Mouse (Mus musculus) adrenal gland, postnatal 25 days (tissue): ENCODE results near the gene Nt5c. TPM values are rescaled to one million over a fixed set of nuclear protein-coding genes. Genes with fewer than 3 reads are reported as not detected.
"Not testable (repeated sequence)": the region's sequence is repeated elsewhere in the genome, so short reads cannot be mapped to it uniquely, and the experiment has no call there.

Experiments used
- DNase-seq: peaks from one replicate; pipeline ENCODE4 v3.0.0; 2021; ENCODE audit warnings: mixed read lengths
- microRNA-seq, 2 experiments: library from miRNA; unstranded; fragments of <30 nt; microRNA quantifications; one replicate each; pipeline ENCODE4 v1.2.0; 2021
- total RNA-seq: library from RNA; stranded (reverse); gene quantifications from 2 replicates; pipeline ENCODE4 v1.2.3, GENCODE M21; 2021

Nt5c gene
- total RNA-seq, 1 experiment from 2014 or later, result 151 TPM

DNA sequence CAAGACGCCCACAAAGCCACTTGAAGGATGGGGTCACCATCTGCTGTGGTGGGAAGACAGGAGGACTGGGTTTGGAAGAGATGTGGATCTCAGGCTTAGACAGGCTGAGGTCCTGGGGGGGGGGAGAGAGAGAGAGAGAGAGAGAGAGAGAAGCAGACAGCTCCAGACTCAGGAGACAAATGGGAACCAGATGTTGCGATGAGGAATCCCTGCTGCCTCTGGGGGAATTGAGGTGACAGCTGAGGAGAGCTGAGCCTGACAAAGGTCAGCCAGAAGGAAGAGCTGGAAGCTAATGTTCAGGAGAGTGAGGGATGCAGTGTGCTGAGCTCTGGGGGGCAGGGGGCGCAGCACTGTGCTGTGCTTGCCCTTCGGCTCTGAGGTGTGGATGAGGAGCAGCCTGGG lies 24.4 kb downstream of the Nt5c start:
- DNase-seq, result no peak

DNA sequence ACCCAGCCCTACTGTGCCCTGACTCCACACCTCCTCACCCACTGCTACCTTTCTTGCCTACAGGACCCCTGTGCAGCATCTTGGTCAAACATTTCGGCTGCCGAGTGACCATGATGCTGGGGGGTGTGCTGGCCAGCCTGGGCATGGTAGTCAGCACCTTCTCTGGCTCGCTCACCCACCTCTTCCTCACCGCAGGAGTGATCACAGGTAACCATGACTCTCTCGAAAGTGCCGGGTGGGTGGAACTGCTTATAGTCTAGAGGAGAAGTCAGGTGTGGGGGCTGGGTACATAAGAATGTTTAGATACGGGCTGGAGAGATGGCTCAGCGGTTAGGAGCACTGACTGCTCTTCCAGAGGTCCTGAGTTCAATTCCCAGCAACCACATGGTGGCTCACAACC lies 26.8 kb downstream of the Nt5c start:
- no peak for DNase-seq

DNA sequence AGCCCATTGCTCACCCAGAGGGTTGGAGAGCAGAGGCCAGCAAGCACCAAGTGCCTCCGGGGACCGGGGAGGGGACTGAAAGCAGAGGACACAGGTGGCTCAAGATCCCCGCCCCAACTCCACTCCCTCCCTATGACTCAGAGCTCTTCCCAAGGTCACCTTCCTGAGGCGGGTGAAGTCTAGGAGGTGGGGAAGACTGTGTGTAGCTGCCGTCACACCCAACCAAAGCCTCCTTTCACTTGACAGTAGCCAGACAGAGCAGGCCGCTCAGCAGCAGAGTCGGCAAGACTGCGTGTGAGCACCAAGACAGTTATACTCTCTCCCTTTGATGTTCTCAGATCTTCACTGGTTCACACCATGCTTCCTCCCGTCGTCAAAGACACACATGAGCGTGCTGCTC lies 28.3 kb downstream of the Nt5c start:
- DNase-seq, result no peak

DNA sequence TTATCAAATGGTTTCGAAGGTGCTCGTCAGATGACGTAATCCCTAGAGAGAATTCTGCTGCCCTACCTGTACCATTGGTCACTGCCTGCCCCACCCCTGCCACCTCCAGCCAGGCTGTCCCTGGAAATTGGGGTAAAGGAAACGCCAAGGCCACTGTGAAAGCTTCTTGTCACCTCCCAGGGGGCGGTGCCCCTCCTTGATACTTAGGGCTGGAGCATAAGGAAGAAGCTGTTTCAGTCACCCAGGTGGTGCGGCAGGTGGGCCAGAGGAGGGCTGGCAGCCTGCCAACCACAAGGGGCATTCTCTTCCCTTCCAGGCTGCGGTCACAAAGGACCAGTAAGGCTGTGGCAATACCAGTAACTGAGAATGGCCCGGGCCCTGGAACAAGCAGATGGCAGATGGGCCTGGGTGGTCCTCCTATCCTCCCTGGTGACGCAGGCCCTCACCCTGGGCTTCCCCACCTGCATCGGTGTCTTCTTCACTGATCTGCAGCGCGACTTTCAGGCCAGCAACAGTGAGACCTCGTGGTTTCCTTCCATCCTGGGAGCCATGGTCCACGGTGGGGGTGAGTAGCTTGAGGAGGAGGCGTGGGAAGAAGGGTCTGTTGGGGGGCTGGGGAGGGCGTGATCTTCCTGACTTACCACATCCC lies 29.3 kb downstream of the Nt5c start, which contains the start of gene Slc16a5:
TSS of gene Slc16a5 (plus strand) at position 232 of the 649 bp plus-strand sequence.
- no peak for DNase-seq

DNA sequence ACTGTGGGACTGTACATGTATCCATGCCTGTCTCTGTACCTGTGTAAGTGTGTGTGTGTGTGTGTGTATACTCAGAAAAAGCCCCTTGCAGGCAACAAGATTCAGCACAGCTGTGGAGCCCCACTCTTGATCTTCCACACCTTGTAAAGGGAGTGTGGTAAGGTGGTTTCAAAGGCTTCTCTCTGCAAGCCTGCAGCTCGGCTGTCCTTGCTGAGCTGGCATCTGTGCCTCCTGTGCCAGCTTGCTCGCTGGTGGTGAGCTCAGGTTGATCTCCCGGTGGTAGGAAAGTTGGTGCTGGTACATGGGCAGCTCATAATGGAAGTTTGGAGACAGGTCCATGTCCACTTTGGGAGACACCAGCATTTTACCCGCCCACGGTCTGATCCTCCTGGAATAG lies 29.8 kb downstream of the Nt5c start:
- no peak for DNase-seq

DNA sequence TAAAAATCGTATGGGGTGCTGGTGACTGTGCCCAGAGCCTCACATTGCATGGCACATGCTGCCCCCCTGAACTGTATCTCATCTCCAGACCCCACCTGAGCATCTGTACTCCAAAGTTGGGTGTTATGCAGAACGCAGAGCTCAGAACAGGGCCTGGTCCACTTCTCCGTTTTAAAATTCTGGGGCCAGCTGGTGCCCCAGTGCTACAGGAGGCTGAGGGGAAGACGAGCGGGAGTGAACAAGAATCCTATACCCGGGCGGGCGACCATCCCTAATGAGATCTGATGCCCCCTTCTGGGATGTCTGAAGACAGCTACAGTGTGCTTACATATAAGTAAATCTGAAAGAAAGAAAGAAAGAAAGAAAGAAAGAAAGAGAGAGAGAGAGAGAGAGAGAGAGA lies 30.7 kb downstream of the Nt5c start:
- no peak for DNase-seq

DNA sequence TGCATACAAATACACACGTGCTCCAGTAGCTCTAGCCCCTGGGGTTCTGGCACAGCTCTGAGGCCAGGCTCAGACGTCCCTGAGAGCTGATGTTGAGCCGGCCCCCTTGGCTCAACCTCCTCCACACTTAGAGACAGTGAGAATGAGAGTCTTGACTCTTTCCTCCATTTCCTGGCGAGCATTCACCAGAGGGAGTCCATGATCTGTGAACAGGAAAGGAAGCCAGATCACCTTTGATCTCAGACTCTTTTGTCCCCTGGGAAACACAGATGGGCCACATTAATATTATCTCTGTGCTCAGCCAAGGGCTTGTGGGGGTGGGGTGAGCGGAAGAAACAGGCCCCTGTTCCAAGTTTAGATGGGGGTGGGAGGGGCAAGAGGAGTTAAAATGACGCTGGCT lies 34.3 kb downstream of the Nt5c start:
- no peak for DNase-seq

DNA sequence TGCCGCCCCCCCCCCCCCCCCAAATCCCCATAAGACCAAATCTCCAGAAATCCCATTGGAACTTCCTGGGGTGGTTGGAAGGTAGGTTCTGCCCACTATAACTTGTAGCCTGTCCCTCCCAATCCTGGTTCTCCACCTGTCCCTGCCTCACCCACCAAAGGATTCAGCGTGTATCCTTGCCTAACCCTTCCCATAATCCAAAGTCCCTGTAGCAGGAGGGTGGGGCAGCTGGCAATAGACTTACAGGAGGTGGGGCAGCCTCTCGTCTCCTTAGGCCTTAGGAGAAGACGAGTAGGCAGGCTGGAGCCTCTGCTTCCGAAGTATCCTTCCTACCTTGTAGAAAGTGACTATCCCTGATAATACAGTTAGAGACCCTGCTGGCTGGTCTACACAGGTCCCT lies 35.5 kb downstream of the Nt5c start:
- no peak for DNase-seq

DNA sequence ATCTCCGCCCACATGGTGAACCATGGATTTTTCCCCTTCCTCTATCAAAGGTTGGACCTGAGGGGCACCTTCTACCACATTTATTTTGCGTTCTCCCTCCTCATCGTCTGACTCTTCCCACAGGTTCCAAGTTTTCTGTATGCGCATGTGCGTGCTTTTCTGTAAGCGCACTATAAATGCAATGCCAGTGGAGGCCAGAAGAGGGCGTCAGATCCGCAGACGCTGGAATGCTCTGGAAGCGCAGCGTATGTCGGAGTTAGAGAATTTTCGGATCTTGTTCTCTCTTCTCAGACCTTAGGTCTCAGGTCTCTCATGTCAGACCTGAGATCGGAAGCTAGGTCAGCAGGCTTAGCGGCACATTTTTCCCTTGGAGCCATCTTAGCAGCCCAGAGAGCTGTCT lies 36.0 kb downstream of the Nt5c start:
- no peak for DNase-seq

DNA sequence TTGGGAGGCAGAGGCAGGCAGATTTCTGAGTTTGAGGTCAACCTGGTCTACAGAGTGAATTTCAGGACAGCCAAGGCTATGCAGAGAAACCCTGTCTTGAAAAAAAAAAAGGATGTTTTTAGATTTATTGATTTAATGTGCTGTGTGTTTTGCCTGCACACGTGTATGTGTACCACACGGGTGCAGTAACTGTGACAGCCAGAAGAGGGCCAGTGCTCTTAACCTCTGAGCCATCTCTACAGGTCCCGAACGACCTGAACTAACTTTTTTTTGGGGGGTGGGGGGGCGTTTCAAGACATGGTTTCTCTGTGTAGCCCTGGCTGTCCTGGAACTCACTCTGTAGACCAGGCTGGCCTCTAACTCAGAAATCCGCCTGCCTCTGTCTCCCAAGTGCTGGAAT lies 36.8 kb downstream of the Nt5c start:
- not testable (repeated sequence) for DNase-seq

DNA sequence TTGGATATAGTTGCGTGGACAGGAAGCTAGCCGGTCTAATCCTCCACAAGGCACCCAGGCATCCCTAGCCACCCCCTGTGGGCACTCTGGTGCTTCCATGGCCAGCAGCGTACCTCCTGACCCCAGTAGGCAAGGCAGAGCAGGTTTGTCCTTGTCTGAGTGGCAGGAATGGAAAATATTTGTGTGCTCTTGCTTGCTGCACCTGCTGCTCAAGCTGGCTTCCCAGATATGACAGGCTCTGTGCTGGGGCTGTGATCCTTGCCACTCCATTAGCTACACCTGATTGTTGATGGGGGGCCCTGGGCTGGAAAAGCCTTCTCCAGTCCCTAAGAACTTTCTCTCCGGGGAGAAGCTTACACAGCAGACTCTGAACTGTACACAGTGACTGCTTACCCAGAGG lies 38.4 kb downstream of the Nt5c start:
- no peak for DNase-seq

DNA sequence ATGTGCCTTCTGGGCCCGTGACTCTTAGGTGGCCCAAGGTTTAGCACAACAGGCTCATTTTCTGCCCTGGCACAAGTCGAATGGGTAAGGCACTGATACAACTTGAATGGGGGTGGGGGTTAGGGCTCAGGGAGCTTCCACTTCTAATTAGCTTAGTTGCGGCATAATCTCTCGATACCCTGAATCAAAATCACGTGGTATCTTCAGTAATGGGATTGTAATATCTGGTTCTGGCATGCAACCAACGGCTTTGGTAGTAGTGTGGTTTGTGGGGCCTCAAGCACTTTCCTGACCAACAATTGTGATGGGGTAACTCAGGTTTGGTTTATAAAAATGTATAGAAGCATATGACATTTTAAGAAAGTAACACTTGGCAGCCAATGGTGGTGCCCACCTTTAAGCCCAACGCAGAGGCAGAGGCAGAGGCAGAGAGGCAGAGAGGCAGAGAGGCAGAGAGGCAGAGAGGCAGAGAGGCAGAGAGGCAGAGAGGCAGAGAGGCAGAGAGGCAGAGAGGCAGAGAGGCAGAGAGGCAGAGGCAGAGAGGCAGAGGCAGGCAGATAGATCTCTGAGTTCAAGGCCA lies 39.3 kb downstream of the Nt5c start:
- DNase-seq, result no peak

DNA sequence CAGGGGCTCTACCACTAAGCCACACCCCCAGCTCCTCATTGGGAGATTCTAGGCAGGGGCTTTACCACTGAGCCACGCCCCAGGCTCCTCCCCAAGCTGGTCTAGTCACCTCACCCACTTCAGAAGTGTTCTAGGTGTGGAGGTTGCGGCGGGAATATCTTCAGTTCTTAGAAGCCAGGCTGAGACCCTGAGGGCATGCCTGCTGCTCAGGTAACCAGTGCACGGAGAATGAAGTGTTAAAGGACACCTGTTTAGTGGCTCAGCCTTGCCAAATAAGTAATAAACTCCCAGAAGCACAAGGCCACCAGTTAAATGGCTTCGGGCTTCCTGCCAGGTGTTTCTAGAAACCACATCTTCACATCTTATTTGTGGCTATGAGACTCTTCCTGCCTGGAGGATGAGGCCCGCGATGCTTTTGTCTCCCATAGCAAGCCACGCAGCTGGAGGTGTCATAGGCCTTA lies 39.9 kb downstream of the Nt5c start:
- no peak for DNase-seq

DNA sequence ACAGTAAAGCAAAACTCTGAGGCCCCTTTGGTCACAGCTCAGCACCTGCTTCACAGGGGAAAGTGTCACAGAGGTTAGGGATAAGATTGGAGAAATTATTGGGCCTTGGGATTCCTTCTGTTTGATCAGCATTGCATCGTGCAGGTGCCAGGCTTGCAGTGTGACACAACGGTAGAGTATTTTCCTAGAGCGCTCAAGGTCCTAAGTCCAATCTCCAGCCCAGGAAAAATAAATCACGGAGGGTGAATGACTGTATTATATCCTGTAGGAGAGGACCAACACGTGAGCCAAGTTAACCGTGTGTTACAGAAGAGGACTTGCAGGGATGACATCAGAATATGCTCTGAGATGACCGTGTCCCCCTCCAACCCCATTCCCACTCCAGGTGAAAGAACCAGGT lies 41.5 kb downstream of the Nt5c start:
- DNase-seq, result no peak

DNA sequence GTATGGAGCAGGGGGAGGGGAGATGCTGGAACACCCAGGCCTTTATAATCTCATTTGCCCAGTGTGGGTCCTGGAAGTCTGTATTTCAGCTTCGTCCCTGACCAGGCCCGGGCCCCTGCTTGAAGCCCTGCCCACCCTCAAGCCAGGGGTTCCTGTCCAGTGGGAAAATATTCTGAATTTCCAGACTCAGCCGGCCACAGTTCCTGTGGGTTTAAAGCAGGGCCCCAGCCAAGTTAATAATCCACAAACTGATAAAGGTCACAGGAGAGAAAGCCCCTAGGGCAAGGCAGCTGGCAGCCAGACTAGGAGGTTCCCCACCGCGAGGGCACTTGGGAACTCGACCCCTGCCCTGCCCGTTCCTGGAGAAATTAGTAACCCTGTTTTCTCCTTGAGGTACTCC lies 42.7 kb downstream of the Nt5c start:
- no peak for DNase-seq

DNA sequence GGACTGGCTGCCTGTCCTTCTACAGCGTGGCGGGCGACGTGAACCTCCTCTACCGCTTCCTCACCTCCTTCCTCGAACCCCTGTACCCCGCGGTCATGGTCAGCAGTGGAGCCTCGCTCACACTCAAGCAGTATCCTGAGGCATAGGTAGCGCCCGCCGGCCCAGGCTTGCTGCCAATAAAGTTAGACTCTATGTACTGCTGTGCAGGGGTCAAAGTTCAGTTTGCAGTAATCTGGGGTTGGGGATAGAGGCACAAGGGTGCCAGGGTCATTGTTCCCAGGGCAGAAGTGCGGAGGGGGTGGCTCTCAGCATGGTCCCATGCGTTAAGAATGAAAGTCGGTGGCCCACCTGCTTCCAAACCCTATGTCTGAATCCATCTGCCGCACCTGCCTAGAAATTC lies 43.6 kb downstream of the Nt5c start:
- DNase-seq, result no peak

DNA sequence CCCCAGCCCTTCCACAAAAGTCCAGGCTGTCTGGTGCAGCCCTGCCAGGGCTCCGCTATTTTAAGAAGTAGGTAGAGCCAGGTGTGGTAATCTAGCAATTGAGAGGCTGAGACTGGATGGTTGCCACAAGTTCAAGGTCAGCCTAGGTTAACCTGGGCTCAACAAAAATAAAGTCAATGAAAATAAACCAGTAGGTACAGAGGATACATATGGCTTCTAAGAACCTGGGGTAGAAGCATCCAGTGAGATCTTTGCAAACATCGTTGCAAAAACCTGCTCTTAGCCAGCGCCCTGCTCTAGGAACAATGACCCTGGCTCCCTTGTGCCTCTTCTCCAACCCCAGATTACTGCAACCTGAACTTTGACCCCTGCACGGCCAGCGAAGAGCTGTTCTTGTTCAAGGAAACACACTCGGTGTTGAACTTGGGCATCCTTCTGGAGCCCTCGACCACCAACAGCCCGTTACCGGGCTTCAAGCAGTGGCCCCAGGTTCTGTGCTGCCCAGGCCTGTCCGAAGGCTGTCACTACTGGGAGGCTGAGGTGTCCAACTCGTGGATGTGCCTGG lies 44.3 kb downstream of the Nt5c start:
- no peak for DNase-seq

DNA sequence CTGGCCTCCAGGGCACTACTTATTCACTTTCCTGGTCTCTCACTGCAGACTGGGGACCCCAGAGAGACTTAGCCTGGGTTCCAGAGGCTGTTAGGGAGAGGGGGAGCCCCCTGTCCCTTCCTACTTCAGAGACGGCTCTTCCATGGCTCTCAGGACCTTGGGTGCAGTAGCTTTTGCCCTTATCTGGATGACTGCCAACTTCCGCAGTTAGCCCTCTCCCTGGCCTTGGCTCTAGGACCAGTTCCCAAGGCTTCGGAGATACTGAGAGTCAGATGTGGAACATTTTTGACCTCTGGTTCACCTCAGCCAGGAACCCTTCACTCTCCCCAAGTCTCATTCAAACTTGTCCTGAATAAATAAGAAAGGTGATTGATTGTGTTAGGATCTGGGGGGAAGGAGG lies 44.8 kb downstream of the Nt5c start:
- peak; percentile 29 for DNase-seq

DNA sequence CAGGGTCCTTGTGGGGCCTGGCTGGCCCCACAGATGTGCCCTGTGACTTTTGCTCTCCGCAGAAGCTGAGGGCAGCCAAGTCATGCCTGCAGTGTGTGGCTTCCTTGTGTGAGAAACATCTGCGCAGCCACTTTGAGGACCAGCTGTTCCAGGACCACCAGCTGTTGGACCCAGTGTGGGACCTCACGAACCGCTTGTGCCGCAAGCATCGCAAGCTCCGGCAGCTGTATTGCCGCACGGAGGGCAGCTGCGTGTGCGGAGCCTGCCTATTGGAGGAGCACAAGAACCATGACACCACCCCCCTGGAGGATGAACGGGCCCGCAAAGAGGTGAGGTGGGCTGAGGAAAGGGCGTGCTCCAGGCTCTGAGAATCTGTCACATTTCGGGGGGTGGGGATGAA lies 50.2 kb downstream of the Nt5c start:
- DNase-seq, result no peak

Small RNA genes within 50 kb of the gene (microRNA-seq; reads per million reads assigned to microRNA genes)
- 0 reads per million in 2 experiments for gene Mir3968

Other genes with a start within 250 kb of the Nt5c start
- gene Grin2c, start 224.6 kb downstream of the Nt5c start, total RNA-seq, result 2.5 and 3.5 TPM in 2 replicates
- 1,338 and 1,408 TPM in 2 replicates for gene Fdxr, start 214.8 kb downstream of the Nt5c start, total RNA-seq
- 75.5 and 93.9 TPM in 2 replicates for gene Fads6, start 194.2 kb downstream of the Nt5c start, total RNA-seq
- gene Otop2, start 184.7 kb downstream of the Nt5c start, total RNA-seq, result not detected in 2 replicates
- 0.62 and 0.79 TPM in 2 replicates for gene Ush1g, start 169.8 kb downstream of the Nt5c start, total RNA-seq
- gene Otop3, start 157.1 kb downstream of the Nt5c start, total RNA-seq, result not detected in 2 replicates
- 13.2 and 14.8 TPM in 2 replicates for gene Hid1, start 124.1 kb downstream of the Nt5c start, total RNA-seq
- gene Cdr2l, start 109.9 kb downstream of the Nt5c start, total RNA-seq, result 59.1 and 82.5 TPM in 2 replicates
- gene Mrpl58, start 88.1 kb downstream of the Nt5c start, total RNA-seq, result 140 and 153 TPM in 2 replicates
- 518 and 521 TPM in 2 replicates for gene Atp5h, start 71.9 kb downstream of the Nt5c start, total RNA-seq
- gene Kctd2, start 71.7 kb downstream of the Nt5c start, total RNA-seq, result 59.9 and 72.4 TPM in 2 replicates
- gene Trim80, start 51.3 kb downstream of the Nt5c start, total RNA-seq, result 0.21 TPM in 1 of 2 replicates, not detected in the other
- not detected in 2 replicates for gene Slc16a5, start 29.4 kb downstream of the Nt5c start, total RNA-seq
- gene Armc7, start 16.2 kb downstream of the Nt5c start, total RNA-seq, result 11.4 and 11.5 TPM in 2 replicates
- gene Jpt1, start 22.5 kb upstream of the Nt5c start, total RNA-seq, result 91.7 and 92.8 TPM in 2 replicates
- 254 and 263 TPM in 2 replicates for gene Sumo2, start 44.4 kb upstream of the Nt5c start, total RNA-seq
- gene Nup85, start 72.6 kb upstream of the Nt5c start, total RNA-seq, result 54.0 and 60.7 TPM in 2 replicates
- 89.3 and 99.8 TPM in 2 replicates for gene Mrps7, start 112.1 kb upstream of the Nt5c start, total RNA-seq
- gene Gga3, start 112.2 kb upstream of the Nt5c start, total RNA-seq, result 25.4 and 31.1 TPM in 2 replicates
- gene Mif4gd, start 121.1 kb upstream of the Nt5c start, total RNA-seq, result 135 and 205 TPM in 2 replicates
- 107 and 114 TPM in 2 replicates for gene Slc25a19, start 136.4 kb upstream of the Nt5c start, total RNA-seq
- 109 and 166 TPM in 2 replicates for gene Grb2, start 216.7 kb upstream of the Nt5c start, total RNA-seq